Mouse (Mus musculus): ENCODE measurements around the gene 4930402K13Rik.
"Not testable (repeated sequence)": the region's sequence is repeated elsewhere in the genome, so short reads cannot be mapped to it uniquely, and the experiment has no call there.

4930402K13Rik gene

GRCm38 (mm10) chrX:9104262-9104661 is at the start of gene 4930402K13Rik:
4930402K13Rik (plus strand) TSS chrX:9104562.
- no peak for DNase-seq (ENCODE audit: low read depth, low spot score)

- not testable (repeated sequence) for DNase-seq (ENCODE audit: low read depth, low spot score)
These were observed 43.4 kb upstream of the 4930402K13Rik start for GRCm38 (mm10) chrX:9060952-9061351.

GRCm38 (mm10) chrX:9062101-9062500 is 42.3 kb upstream of the 4930402K13Rik start:
- DNase-seq (ENCODE audit: low read depth, low spot score): no peak

DNA sequence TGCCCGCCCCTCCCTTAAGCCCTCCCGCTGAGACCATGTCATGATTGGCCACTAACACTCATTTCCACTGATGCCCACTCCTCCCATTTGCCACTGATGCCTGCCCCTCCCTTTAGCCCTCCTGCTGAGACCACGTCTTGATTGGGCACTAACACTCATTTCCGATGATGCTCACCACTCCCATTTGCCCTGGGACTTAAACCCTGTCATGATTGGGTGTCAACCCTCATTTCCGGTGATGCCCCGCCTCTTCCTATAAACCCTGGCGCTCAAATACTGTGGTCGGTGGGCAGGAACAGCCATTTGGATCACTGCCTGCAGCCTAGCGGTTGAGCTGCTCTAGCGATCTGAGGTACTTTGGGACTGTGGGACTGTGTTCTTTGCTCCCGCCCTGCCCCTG is 41.6 kb upstream of the 4930402K13Rik start, which contains the start of gene Fthl17f:
Fthl17f (plus strand) TSS at position 301 of the 400 bp plus-strand sequence.
- DNase-seq (ENCODE audit: low read depth, low spot score): not testable (repeated sequence)

DNA sequence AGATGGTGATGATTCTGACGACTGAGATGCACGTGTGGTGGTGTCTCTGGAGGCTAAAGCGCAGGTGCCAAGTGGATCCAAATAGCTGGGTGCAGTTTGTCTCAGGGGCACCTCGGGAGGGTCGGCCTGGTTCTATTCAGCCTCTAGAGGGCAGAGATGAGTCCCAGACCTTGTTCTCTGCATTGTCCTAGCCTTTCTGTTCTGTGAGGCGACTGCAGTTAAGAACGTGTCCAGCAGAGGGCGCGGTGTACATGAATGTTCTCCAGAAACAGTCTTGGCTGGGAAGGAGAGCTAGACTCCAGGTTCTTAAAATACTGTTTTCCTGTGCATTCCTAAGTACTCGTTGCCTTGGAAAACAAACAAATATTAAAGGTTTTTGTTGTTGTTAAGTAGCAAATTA is 26.7 kb upstream of the 4930402K13Rik start:
- peak; percentile 0 for DNase-seq (ENCODE audit: low read depth, low spot score)

DNA sequence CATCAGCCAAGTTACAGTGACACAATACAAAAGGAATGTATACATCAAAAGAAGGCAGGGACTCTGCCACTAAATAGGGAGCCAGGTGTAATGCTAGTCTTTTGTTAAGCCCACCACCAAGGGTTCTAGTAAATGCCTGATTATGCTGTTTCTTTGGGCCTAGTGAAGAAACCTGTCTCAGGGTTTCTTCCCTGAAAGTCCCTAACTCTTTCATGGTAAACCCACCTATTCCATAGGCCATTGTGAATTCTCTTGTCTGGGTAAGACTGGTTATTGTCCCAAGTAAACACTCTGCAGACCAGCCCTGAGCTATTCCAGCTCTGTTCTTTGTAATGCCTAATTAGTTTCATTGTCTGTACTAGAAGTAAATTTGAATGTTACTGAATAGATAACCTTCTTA is 9.3 kb upstream of the 4930402K13Rik start:
- DNase-seq (ENCODE audit: low read depth, low spot score): not testable (repeated sequence)

- no peak for DNase-seq (ENCODE audit: low read depth, low spot score)
These were observed 6.0 kb downstream of the 4930402K13Rik start for GRCm38 (mm10) chrX:9110381-9110780.

- no peak for DNase-seq (ENCODE audit: low read depth, low spot score)
These were observed 20.6 kb downstream of the 4930402K13Rik start for GRCm38 (mm10) chrX:9124928-9125327.

GRCm38 (mm10) chrX:9128317-9128831 is 24.0 kb downstream of the 4930402K13Rik start:
- DNase-seq (ENCODE audit: low read depth, low spot score): no peak

DNA sequence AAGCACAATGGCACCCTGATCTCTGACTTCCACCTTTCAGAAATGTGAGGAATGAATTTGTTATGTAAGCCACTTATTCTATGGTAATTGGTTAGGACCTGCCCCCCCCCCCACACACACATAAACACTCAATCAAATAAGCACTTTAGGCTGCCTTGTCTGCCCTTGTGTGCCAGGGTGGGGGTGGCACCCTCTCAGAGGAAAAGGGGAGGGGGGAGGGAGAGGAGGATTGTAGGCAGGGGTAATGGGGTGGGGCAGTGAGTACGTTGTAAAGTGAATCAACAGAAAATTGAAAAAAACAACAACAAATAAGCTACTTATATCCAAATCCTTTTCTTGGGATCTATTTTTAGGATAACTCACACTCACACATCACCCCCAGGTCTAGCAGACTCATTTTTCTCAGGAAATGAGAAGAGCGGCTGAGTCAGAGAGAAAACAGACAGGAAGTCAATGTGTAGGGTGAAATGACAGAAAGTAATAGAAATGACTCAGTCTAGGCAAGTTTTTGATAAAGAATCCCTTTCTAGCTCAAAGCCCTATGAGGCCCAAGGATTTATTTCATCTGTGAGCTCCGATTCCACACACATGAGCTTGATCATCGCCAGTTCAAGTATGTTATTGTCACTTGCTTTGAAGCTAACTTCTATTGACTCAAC is 35.1 kb downstream of the 4930402K13Rik start:
- no peak for DNase-seq (ENCODE audit: low read depth, low spot score)

DNA sequence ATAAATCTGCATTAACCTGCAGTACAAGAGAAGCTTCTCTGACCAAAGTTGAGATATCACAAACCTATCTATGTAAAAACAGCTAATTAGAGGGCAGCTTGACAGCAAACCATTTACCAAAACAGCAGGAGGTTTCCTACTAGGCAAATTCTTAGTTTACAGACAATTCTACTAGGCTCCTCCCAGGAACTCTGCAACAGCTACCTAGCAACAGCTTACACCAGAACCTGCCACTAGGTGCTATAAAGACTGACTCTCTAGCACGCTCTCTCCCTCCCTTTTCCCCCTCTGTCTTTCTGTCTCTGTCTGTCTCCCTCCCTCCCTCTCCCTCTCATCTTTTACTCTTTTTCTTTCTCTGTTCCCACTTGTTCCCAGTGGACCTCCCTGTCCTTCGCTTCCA is 38.3 kb downstream of the 4930402K13Rik start:
- DNase-seq (ENCODE audit: low read depth, low spot score): no peak
